ENCODE assay signal across 18 mouse cellular contexts in the genomic region with DNA sequence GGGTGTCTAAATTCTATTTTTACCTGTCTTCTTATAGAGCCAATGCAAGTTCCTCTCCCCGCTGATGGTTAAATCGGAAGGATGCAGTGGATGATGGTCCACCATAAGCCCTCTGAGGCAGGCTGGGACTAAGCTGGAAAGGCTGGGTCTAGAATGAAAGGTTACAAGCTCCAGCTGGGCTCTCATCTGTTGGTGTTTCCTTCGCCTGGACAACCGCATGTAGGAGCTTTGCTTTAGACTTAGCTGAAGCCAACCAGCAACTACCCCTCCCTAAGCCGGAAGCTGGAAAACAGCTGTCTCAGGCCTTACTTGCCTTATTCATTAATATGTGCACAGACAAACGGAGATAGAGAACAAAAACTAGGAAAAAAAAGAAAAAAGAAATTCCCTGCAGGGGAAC.
A peak's percentile ranks its signal among the peaks of the same experiment; 100 is the strongest.
DNase-seq lines count a peak whose midpoint lies in the region; ATAC-seq and TF ChIP-seq lines count a peak whose summit lies in the region.
"Had no signal": no experiment of that assay in that cellular context is flagged by ENCODE, and none has a peak within 500 bp of the region (broad histone marks: within the 10 kb centered on the region; RNA-seq: fewer than 3 reads in every experiment).

No protein-coding gene starts in this region.

- no peak for TF ChIP-seq POLR2A in lung, adult 2 months (IDR thresholded peaks at IDR 0.05; ENCODE audit: borderline replicate concordance, extremely low read depth, low read depth, low read length)

- H3K9me3 ChIP-seq in lung, postnatal 0 days (ENCODE audit: low read length) = no peaks in the 10 kb centered on the region
- H3K9me3 ChIP-seq: embryonic facial prominence, embryonic 13.5 days; forebrain, embryonic 12.5 days; heart, embryonic 13.5 days; hindbrain, embryonic 12.5 days had no signal

- no peaks in the 10 kb centered on the region for H3K36me3 ChIP-seq in lung, postnatal 0 days (ENCODE audit: insufficient read depth, low read length)
- H3K36me3 ChIP-seq: embryonic facial prominence, embryonic 13.5 days; forebrain, embryonic 12.5 days; heart, embryonic 13.5 days; hindbrain, embryonic 12.5 days had no signal

- H3K4me2 ChIP-seq in lung, postnatal 0 days (replicated peaks; ENCODE audit: low read depth, low read length) = no peak overlapping the region
- H3K4me2 ChIP-seq: embryonic facial prominence, embryonic 13.5 days; forebrain, embryonic 12.5 days; heart, embryonic 13.5 days; hindbrain, embryonic 12.5 days had no signal

- H3K27me3 ChIP-seq in lung, postnatal 0 days (replicated peaks; ENCODE audit: insufficient read depth, low read length) = no peaks in the 10 kb centered on the region
- H3K27me3 ChIP-seq: embryonic facial prominence, embryonic 13.5 days; forebrain, embryonic 12.5 days; heart, embryonic 13.5 days; hindbrain, embryonic 12.5 days had no signal

- TF ChIP-seq EP300 in lung, postnatal 0 days (IDR thresholded peaks at IDR 0.05) = no peak

- H3K4me3 ChIP-seq in lung, postnatal 0 days (ENCODE audit: low read depth, low read length) = no peak overlapping the region
- H3K4me3 ChIP-seq in lung, adult 2 months (replicated peaks; ENCODE audit: extremely low read depth, low read depth, low read length) = no peak overlapping the region
- H3K4me3 ChIP-seq: embryonic facial prominence, embryonic 13.5 days; forebrain, embryonic 12.5 days; heart, embryonic 13.5 days; hindbrain, embryonic 12.5 days had no signal

- H3K4me1 ChIP-seq in lung, postnatal 0 days (ENCODE audit: insufficient read depth, low read depth, low read length) = no peaks in the 10 kb centered on the region
- no peaks in the 10 kb centered on the region for H3K4me1 ChIP-seq in lung, adult 2 months (ENCODE audit: control insufficient read depth, insufficient read depth, low read length)
- H3K4me1 ChIP-seq: embryonic facial prominence, embryonic 13.5 days; forebrain, embryonic 12.5 days; heart, embryonic 13.5 days; hindbrain, embryonic 12.5 days had no signal

- ATAC-seq in lung, postnatal 0 days = no peak
- ATAC-seq: forebrain, embryonic 16.5 days had no signal

- TF ChIP-seq CTCF in lung, postnatal 0 days (IDR thresholded peaks at IDR 0.05) = no peak
- no peak for TF ChIP-seq CTCF in lung, adult 2 months (IDR thresholded peaks at IDR 0.05; ENCODE audit: insufficient read depth, low read length)

- DNase-seq in kidney, postnatal 10 days = peak; percentile 46
- no peak for DNase-seq in kidney, adult 11 months
- DNase-seq in lung, postnatal 0 days (ENCODE audit: low spot score) = peak; percentile 17
- DNase-seq in lung, adult 2 months = no peak
- peak; percentile 21 for DNase-seq in urinary bladder, postnatal 14 days (ENCODE audit: low spot score)
- DNase-seq in urinary bladder, adult 18-20 months (ENCODE audit: low spot score in 2 of 2) = no peak
- DNase-seq: adrenal gland, adult 2 months; adrenal gland, postnatal 25 days; cerebellum, adult 18-20 months; cerebellum, adult 9-11 months; cerebellum, postnatal 36 days; gastrocnemius, postnatal 10 days; heart, postnatal 4 days had no signal

- 79% methylated on average over 6 of the region's 6 CpGs for WGBS in lung, postnatal 0 days
- 82% methylated on average over 6 of the region's 6 CpGs for WGBS in lung, adult 2 months

- no peak overlapping the region for H3K27ac ChIP-seq in lung, postnatal 0 days (ENCODE audit: low read length)
- H3K27ac ChIP-seq: embryonic facial prominence, embryonic 13.5 days; forebrain, embryonic 12.5 days; heart, embryonic 13.5 days; hindbrain, embryonic 12.5 days had no signal

- H3K9ac ChIP-seq in lung, postnatal 0 days (replicated peaks; ENCODE audit: low read depth) = no peak overlapping the region
- H3K9ac ChIP-seq: embryonic facial prominence, embryonic 13.5 days; forebrain, embryonic 12.5 days; heart, embryonic 13.5 days; hindbrain, embryonic 12.5 days had no signal

Comparison
In these comparisons a context has a peak if more than half of its experiments do, and no peak if none do; other contexts are left out.
1. DNase-seq: peak in kidney, postnatal 10 days (single experiment), lung, postnatal 0 days (single experiment) and urinary bladder, postnatal 14 days (single experiment); none in kidney, adult 11 months (single experiment), lung, adult 2 months (single experiment) and urinary bladder, adult 18-20 months (0 of 2).